ENCODE assay signal across 19 mouse cellular contexts in genomic region chr5:115580229-115581001, GRCm38 (mm10).
"Had no signal": no experiment of that assay in that cellular context is flagged by ENCODE, and none has a peak within 500 bp of the region (broad histone marks: within the 10 kb centered on the region; RNA-seq: fewer than 3 reads in every experiment).

No protein-coding gene starts in this region.

- H3K27ac ChIP-seq: limb, embryonic 12.5 days; limb, embryonic 15.5 days; macrophage; midbrain, embryonic 12.5 days; midbrain, embryonic 15.5 days; neural tube, embryonic 12.5 days; neural tube, embryonic 15.5 days had no signal

- DNase-seq: kidney, adult 9 months; kidney, postnatal 14 days; kidney, postnatal 4 days; left cerebral cortex, postnatal 4 days; lung, adult 2 months; right cerebral cortex, adult 18-20 months; right cerebral cortex, postnatal 14 days; right cerebral cortex, postnatal 4 days; thymus, adult 2 months; thymus, postnatal 14 days; thymus, postnatal 4 days had no signal

- H3K4me2 ChIP-seq: limb, embryonic 12.5 days; limb, embryonic 15.5 days; liver, embryonic 11.5 days; midbrain, embryonic 12.5 days; midbrain, embryonic 15.5 days; neural tube, embryonic 12.5 days; neural tube, embryonic 15.5 days had no signal

- ATAC-seq: midbrain, embryonic 15.5 days had no signal

- H3K27me3 ChIP-seq: limb, embryonic 12.5 days; limb, embryonic 15.5 days; midbrain, embryonic 12.5 days; midbrain, embryonic 15.5 days; neural tube, embryonic 12.5 days; neural tube, embryonic 15.5 days had no signal

- H3K9ac ChIP-seq: limb, embryonic 12.5 days; limb, embryonic 15.5 days; midbrain, embryonic 12.5 days; midbrain, embryonic 15.5 days; neural tube, embryonic 12.5 days; neural tube, embryonic 15.5 days had no signal

- H3K4me1 ChIP-seq: limb, embryonic 12.5 days; limb, embryonic 15.5 days; midbrain, embryonic 12.5 days; midbrain, embryonic 15.5 days; neural tube, embryonic 12.5 days; neural tube, embryonic 15.5 days had no signal

- H3K4me3 ChIP-seq: limb, embryonic 12.5 days; limb, embryonic 15.5 days; midbrain, embryonic 12.5 days; midbrain, embryonic 15.5 days; neural tube, embryonic 12.5 days; neural tube, embryonic 15.5 days had no signal
